In the genomic region with DNA sequence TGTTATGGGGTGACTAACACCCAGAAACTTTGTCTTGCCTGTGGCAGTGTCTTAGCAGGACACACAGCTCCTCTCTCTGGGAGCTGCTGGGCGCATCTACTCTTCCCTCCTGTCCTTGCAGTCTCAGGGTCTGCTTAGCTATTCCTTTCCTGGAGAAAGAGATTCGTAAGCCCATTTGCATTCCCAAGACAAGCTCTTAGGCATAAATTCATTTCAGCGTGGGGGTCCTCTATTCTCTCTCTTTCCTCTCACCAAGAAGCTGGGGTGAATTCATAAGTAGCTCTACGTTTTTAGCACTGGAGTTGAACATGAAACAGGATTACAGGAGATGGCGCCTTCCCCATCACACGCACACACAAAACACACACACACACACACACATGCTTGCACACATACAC, we compare ENCODE assay signal across 10 mouse cellular contexts.
DNase-seq lines count a peak whose midpoint lies in the region; ATAC-seq and TF ChIP-seq lines count a peak whose summit lies in the region.
"Had no signal": no experiment of that assay in that cellular context is flagged by ENCODE, and none has a peak within 500 bp of the region (broad histone marks: within the 10 kb centered on the region; RNA-seq: fewer than 3 reads in every experiment).

No protein-coding gene starts in this region.

- H3K4me1 ChIP-seq in heart, postnatal 0 days (ENCODE audit: control insufficient read depth, insufficient read depth): peaks cover 55% of the 10 kb centered on the region
- peaks cover 62% of the 10 kb centered on the region for H3K4me1 ChIP-seq in embryonic facial prominence, embryonic 10.5 days
- H3K4me1 ChIP-seq in forebrain, embryonic 16.5 days (replicated peaks; ENCODE audit: control insufficient read depth, insufficient read depth, low read length): peaks cover 65% of the 10 kb centered on the region
- H3K4me1 ChIP-seq in midbrain, embryonic 14.5 days (ENCODE audit: control insufficient read depth, insufficient read depth, low read length): peaks cover 69% of the 10 kb centered on the region

- H3K9ac ChIP-seq in heart, postnatal 0 days (replicated peaks; ENCODE audit: low read depth, low read length): no peak overlapping the region
- no peak overlapping the region; the same call in 1 of the 2 replicates for H3K9ac ChIP-seq in forebrain, embryonic 16.5 days (replicated peaks; ENCODE audit: low read depth, low read length)
- H3K9ac ChIP-seq in midbrain, embryonic 14.5 days (replicated peaks; ENCODE audit: low read length): peak overlapping the region; percentile 7; the same call in 1 of the 2 replicates
- H3K9ac ChIP-seq: limb, embryonic 13.5 days had no signal

- peak; percentile 10; the same call in 1 of the 2 replicates for ATAC-seq in heart, postnatal 0 days (ENCODE audit: insufficient read depth, low read depth)
- no peak for ATAC-seq in forebrain, embryonic 16.5 days
- no peak for ATAC-seq in midbrain, embryonic 14.5 days (ENCODE audit: low FRiP score, low TSS enrichment)

- peak overlapping the region; percentile 37; the same call in 1 of the 2 replicates for H3K4me2 ChIP-seq in heart, postnatal 0 days (ENCODE audit: low read depth, low read length)
- H3K4me2 ChIP-seq in forebrain, embryonic 16.5 days (ENCODE audit: low read length): no peak overlapping the region
- H3K4me2 ChIP-seq in midbrain, embryonic 14.5 days (ENCODE audit: low read length): peak overlapping the region; percentile 22; the same call in 1 of the 2 replicates
- H3K4me2 ChIP-seq: limb, embryonic 13.5 days had no signal

- WGBS in heart, postnatal 0 days: 67% methylated on average over 6 of the region's 6 CpGs
- WGBS in embryonic facial prominence, embryonic 10.5 days: 83% methylated on average over 6 of the region's 6 CpGs
- 34% methylated on average over 6 of the region's 6 CpGs for WGBS in forebrain, embryonic 16.5 days
- WGBS in midbrain, embryonic 14.5 days: 17% methylated on average over 6 of the region's 6 CpGs

- no peaks in the 10 kb centered on the region for H3K36me3 ChIP-seq in heart, postnatal 0 days (replicated peaks; ENCODE audit: control insufficient read depth, insufficient read depth, low read length)
- peaks cover 8% of the 10 kb centered on the region; the same call in 1 of the 2 replicates for H3K36me3 ChIP-seq in embryonic facial prominence, embryonic 10.5 days (replicated peaks)
- no peaks in the 10 kb centered on the region for H3K36me3 ChIP-seq in forebrain, embryonic 16.5 days (ENCODE audit: control insufficient read depth, insufficient read depth)
- H3K36me3 ChIP-seq in midbrain, embryonic 14.5 days (ENCODE audit: control insufficient read depth, insufficient read depth, low read length): no peaks in the 10 kb centered on the region
- H3K36me3 ChIP-seq: limb, embryonic 13.5 days had no signal

- peak overlapping the region; percentile 69 for H3K27ac ChIP-seq in heart, postnatal 0 days (ENCODE audit: low read depth)
- H3K27ac ChIP-seq in embryonic facial prominence, embryonic 10.5 days (replicated peaks): peak overlapping the region; percentile 27; the same call in 1 of the 2 replicates
- H3K27ac ChIP-seq in forebrain, embryonic 16.5 days (ENCODE audit: low read length): peak overlapping the region; percentile 37
- H3K27ac ChIP-seq in midbrain, embryonic 14.5 days (replicated peaks; ENCODE audit: low read depth, low read length): peak overlapping the region; percentile 81
- H3K27ac ChIP-seq: limb, embryonic 13.5 days had no signal

- H3K27me3 ChIP-seq in heart, postnatal 0 days (ENCODE audit: control insufficient read depth, insufficient read depth, low read length): no peaks in the 10 kb centered on the region
- H3K27me3 ChIP-seq in embryonic facial prominence, embryonic 10.5 days (replicated peaks; ENCODE audit: low read depth, poor library complexity, severe bottlenecking): no peaks in the 10 kb centered on the region
- no peaks in the 10 kb centered on the region for H3K27me3 ChIP-seq in forebrain, embryonic 16.5 days (replicated peaks; ENCODE audit: control insufficient read depth, insufficient read depth, low read length)
- H3K27me3 ChIP-seq in midbrain, embryonic 14.5 days (ENCODE audit: control insufficient read depth, insufficient read depth, low read length): no peaks in the 10 kb centered on the region
- H3K27me3 ChIP-seq: CH12.LX had no signal

- TF ChIP-seq CTCF in heart, postnatal 0 days (IDR thresholded peaks at IDR 0.05; ENCODE audit: low read depth): no peak

- no peaks in the 10 kb centered on the region for H3K9me3 ChIP-seq in heart, postnatal 0 days (replicated peaks; ENCODE audit: control insufficient read depth, low read length)
- no peaks in the 10 kb centered on the region for H3K9me3 ChIP-seq in embryonic facial prominence, embryonic 10.5 days
- no peaks in the 10 kb centered on the region for H3K9me3 ChIP-seq in forebrain, embryonic 16.5 days (ENCODE audit: control insufficient read depth, low read length)
- H3K9me3 ChIP-seq in midbrain, embryonic 14.5 days (ENCODE audit: control insufficient read depth, low read length): no peaks in the 10 kb centered on the region
- H3K9me3 ChIP-seq: limb, embryonic 13.5 days had no signal

- 0 out of 2 replicates have a peak overlapping the region, but pooled peaks have one; percentile 3 for H3K4me3 ChIP-seq in heart, postnatal 0 days (ENCODE audit: low read depth, low read length)
- no peak overlapping the region for H3K4me3 ChIP-seq in embryonic facial prominence, embryonic 10.5 days
- no peak overlapping the region for H3K4me3 ChIP-seq in forebrain, embryonic 16.5 days (replicated peaks; ENCODE audit: low read length)
- H3K4me3 ChIP-seq in midbrain, embryonic 14.5 days (replicated peaks; ENCODE audit: low read depth, low read length): no peak overlapping the region
- H3K4me3 ChIP-seq: limb, embryonic 13.5 days had no signal

- no peak for TF ChIP-seq EP300 in heart, postnatal 0 days (IDR thresholded peaks at IDR 0.05; ENCODE audit: low read depth)

- DNase-seq in heart, postnatal 0 days (ENCODE audit: low spot score): no peak
- no peak for DNase-seq in heart, adult 8-10 months (ENCODE audit: low spot score)
- DNase-seq in embryonic facial prominence, embryonic 10.5 days (ENCODE audit: low spot score): no peak
- peak; percentile 57 for DNase-seq in midbrain, embryonic 14.5 days
- no peak for DNase-seq in thymus, postnatal 10 days (ENCODE audit: low spot score in 2 of 2)
- no peak for DNase-seq in spleen, postnatal 36 days (ENCODE audit: low spot score in 2 of 2)
- DNase-seq: thymus, adult 18-20 months had no signal

Comparison
In these comparisons a context has a peak if more than half of its experiments do, and no peak if none do; other contexts are left out.
1. H3K27ac ChIP-seq: peak in every context shown above with its lines; median percentile 81 in midbrain, embryonic 14.5 days; 69 in heart, postnatal 0 days; 37 in forebrain, embryonic 16.5 days; 27 in embryonic facial prominence, embryonic 10.5 days.